Mouse (Mus musculus) testis, adult 2 months (tissue): Measurements from ENCODE around the gene Cdv3.

Experiments used
- CTCF ChIP-seq: fragments of 200-500 bp; IDR thresholded peaks from 2 replicates; pipeline ENCODE4 v1.5.1; 2012; ENCODE audit warnings: low read depth, mild to moderate bottlenecking, inconsistent platforms, low read length, moderate library complexity; ENCODE audit not compliant: control insufficient read depth, insufficient read depth, insufficient replicate concordance
- POLR2A ChIP-seq: fragments of 200-500 bp; IDR thresholded peaks from 2 replicates; pipeline ENCODE4 v1.6.1; 2012; ENCODE audit warnings: low read depth, mild to moderate bottlenecking, inconsistent platforms, low read length, moderate library complexity; ENCODE audit not compliant: control insufficient read depth

GRCm38 (mm10) chr9:103380566-103380965, 14.9 kb upstream of the Cdv3 start:
- TF ChIP-seq POLR2A = no peak
- no peak for TF ChIP-seq CTCF
